Mouse (Mus musculus) midbrain, embryonic 14.5 days (tissue): ENCODE data around the gene Atxn2l. TPM values are rescaled to one million over a fixed set of nuclear protein-coding genes. Genes with fewer than 3 reads are reported as not detected.
A peak's percentile ranks its signal among the peaks of the same experiment; 100 is the strongest.

Source experiments
- ATAC-seq: fragments of 200-750 bp; cut with Nextera tagmentation; 2 replicates; pipeline ENCODE4 v1.8.0; 2017; ENCODE audit warnings: moderate number of reproducible peaks, moderate library complexity; ENCODE audit not compliant: low FRiP score, low TSS enrichment
- DNase-seq: peaks from one replicate; pipeline ENCODE4 v3.0.0-alpha.2; 2015
- H3K27ac ChIP-seq: fragments of 300-500 bp; sonication (generic); replicated peaks from 2 replicates; pipeline ENCODE4 v1.5.1; 2014; ENCODE audit warnings: mild to moderate bottlenecking, low read depth, low read length, moderate library complexity
- H3K27me3 ChIP-seq: fragments of 300-500 bp; sonication (generic); 2 replicates; pipeline ENCODE4 v1.6.1; 2014; ENCODE audit warnings: low read length, control low read depth, mixed read lengths; ENCODE audit not compliant: control insufficient read depth, insufficient read depth
- H3K36me3 ChIP-seq: fragments of 300-500 bp; sonication (generic); 2 replicates; pipeline ENCODE4 v1.6.1; 2014; ENCODE audit warnings: low read length, control low read depth; ENCODE audit not compliant: control insufficient read depth, insufficient read depth
- H3K4me1 ChIP-seq: fragments of 300-500 bp; sonication (generic); 2 replicates; pipeline ENCODE4 v1.6.1; 2014; ENCODE audit warnings: mild to moderate bottlenecking, antibody characterized with exemption, low read length, control low read depth; ENCODE audit not compliant: control insufficient read depth, insufficient read depth
- H3K4me2 ChIP-seq: fragments of 300-500 bp; sonication (generic); 2 replicates; pipeline ENCODE4 v1.6.1; 2014; ENCODE audit warnings: mild to moderate bottlenecking, low read length, moderate library complexity
- H3K4me3 ChIP-seq: fragments of 300-500 bp; sonication (generic); replicated peaks from 2 replicates; pipeline ENCODE4 v1.5.1; 2014; ENCODE audit warnings: low read depth, low read length
- H3K9ac ChIP-seq: fragments of 300-500 bp; sonication (generic); replicated peaks from 2 replicates; pipeline ENCODE4 v1.6.1; 2014; ENCODE audit warnings: mild to moderate bottlenecking, low read length, moderate library complexity
- H3K9me3 ChIP-seq: fragments of 300-500 bp; sonication (generic); 2 replicates; pipeline ENCODE4 v1.6.1; 2016; ENCODE audit warnings: low read length, control low read depth, mixed read lengths; ENCODE audit not compliant: control insufficient read depth
- WGBS: fragments of 180-500 bp; shearing (Covaris S2); extraction: QIAGEN DNeasy Blood & Tissue Kit; methylation state at CpG from one replicate; pipeline ENCODE4 v1.1.7; 2014; 5-methylcytosine and 5-hydroxymethylcytosine counted together
- polyA plus RNA-seq: library from polyadenylated mRNA; unstranded; fragments of >200 nt; fragmentation: Nextera tagmentation; extraction: Ambion mirVana; gene quantifications from 2 replicates; pipeline ENCODE4 v1.2.1, GENCODE M21; 2014

Gene Atxn2l
- polyA plus RNA-seq = 51.8 and 73.2 TPM in 2 replicates

DNA sequence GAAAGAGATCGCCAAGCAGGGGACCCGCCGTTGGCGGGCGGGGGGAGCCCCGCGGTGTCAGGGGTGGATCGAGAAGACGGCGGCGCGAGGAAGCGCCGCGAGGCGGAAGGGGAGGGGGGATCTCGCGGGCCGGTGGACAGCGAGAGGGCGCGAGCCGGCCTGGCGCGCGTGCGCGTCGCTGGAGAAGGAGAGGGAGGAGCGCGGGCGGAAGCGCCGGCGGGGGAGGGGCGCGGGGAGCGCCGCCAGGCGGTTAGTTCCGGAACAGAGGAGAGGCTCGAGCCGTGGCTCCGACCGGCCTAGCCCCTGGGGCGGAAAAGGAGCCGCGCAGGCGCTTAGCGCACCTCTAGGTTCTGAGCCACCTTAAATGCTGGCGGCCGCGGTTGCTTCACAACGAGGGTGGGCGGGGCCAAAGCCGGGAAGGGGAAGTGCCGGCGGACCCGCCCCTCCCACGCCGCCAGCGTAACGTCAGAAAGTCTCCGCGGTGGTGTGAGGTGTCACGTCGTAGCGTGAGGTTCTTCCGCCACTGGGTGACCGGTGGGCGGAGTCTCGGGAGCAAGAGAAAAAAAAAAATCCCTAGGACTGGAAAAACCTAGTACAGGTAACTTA, at the start of gene Atxn2l:
Atxn2l (minus strand) TSS at position 165 of the 606 bp plus-strand sequence.
- peak; percentile 88 for ATAC-seq
- H3K4me3 ChIP-seq = peak within 1 kb of the TSS; percentile 100
- DNase-seq = peak; percentile 100
- no peaks in the 10 kb centered on the region for H3K27me3 ChIP-seq
- H3K9me3 ChIP-seq = no peaks in the 10 kb centered on the region
- peak within 1 kb of the TSS; percentile 97 for H3K9ac ChIP-seq
- peak within 1 kb of the TSS; percentile 84 for H3K4me2 ChIP-seq
- under 1% methylated on average over 72 of the region's 72 CpGs for WGBS
- peaks cover 10% of the 10 kb centered on the region; the same call in 1 of the 2 replicates for H3K4me1 ChIP-seq
- H3K36me3 ChIP-seq = peaks cover 29% of the 10 kb centered on the region
- peak within 1 kb of the TSS; percentile 97 for H3K27ac ChIP-seq

DNA sequence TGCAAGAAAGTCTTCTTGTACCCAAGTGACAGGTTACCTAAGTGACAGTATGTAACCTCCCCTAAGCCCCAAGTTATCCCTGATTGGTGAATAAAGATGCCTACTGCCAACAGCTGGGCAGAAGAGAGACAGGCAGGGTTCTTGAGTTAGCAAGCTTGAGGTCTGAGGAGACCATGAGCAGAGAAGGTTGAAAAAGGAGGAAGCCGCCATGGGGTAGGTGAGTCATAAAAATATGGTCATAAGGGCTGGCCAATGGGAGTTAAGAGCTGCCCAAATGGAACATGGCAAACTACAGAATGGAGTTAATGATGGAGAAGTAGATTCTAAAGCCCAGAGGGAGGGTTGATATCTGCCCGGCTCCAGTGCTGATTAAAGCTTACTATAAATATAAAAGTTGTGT, 42.4 kb upstream of the Atxn2l start:
- Histone ChIP-seq H3K36me3 (peaks cover 67% of the 10 kb centered on the region), H3K4me1 (no peaks in the 10 kb centered on the region), H3K9ac (no peak overlapping the region), H3K9me3 (no peaks in the 10 kb centered on the region), H3K4me3 (no peak overlapping the region), H3K27me3 (no peaks in the 10 kb centered on the region), H3K27ac (no peak overlapping the region), H3K4me2 (no peak overlapping the region)
- DNase-seq = no peak
- 96% methylated on average over 2 of the region's 2 CpGs for WGBS
- no peak for ATAC-seq

DNA sequence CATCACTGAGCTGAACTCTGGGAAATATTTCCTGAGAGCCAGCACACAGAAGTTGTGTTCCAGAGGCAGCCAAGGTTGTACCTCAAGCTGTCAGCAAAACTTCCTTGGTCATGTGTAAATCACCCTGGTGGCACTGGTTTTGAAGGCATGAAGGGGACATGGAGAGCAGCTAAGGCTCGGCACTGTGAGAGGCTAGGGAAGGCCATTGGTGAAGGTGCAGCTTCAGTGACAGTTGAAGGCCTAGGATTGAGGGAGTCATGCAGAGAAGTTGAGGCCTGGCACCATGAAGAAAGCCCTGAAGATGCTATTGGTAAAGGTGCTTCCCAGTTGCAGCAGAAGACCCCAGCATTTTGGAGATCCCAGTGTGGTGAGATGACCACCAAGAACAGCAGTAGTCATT, 38.4 kb upstream of the Atxn2l start:
- Histone ChIP-seq H3K27me3 (no peaks in the 10 kb centered on the region), H3K4me3 (no peak overlapping the region), H3K4me2 (no peak overlapping the region), H3K9me3 (no peaks in the 10 kb centered on the region), H3K9ac (no peak overlapping the region), H3K27ac (no peak overlapping the region), H3K4me1 (no peaks in the 10 kb centered on the region), H3K36me3 (peaks cover 28% of the 10 kb centered on the region)
- DNase-seq (no peak), ATAC-seq (no peak)
- 95% methylated on average over 1 of the region's 1 CpGs for WGBS

GRCm38 (mm10) chr7:126537820-126538585, 34.8 kb upstream of the Atxn2l start:
- Histone ChIP-seq H3K4me2 (no peak overlapping the region), H3K4me1 (no peaks in the 10 kb centered on the region), H3K4me3 (no peak overlapping the region), H3K36me3 (no peaks in the 10 kb centered on the region), H3K27ac (no peak overlapping the region), H3K9me3 (no peaks in the 10 kb centered on the region), H3K9ac (no peak overlapping the region), H3K27me3 (no peaks in the 10 kb centered on the region)
- 76% methylated on average over 5 of the region's 5 CpGs for WGBS
- peak; percentile 46 for DNase-seq
- no peak for ATAC-seq

- no peaks in the 10 kb centered on the region for H3K9me3 ChIP-seq
- H3K27me3 ChIP-seq = no peaks in the 10 kb centered on the region
- ATAC-seq = no peak
- peak overlapping the region; percentile 64 for H3K9ac ChIP-seq
- 46% methylated on average over 9 of the region's 9 CpGs for WGBS
- no peaks in the 10 kb centered on the region for H3K36me3 ChIP-seq
- peak overlapping the region; percentile 88 for H3K4me2 ChIP-seq
- DNase-seq = no peak
- H3K4me1 ChIP-seq = no peaks in the 10 kb centered on the region
- peak overlapping the region; percentile 47 for H3K4me3 ChIP-seq
- H3K27ac ChIP-seq = no peak overlapping the region
These were observed 33.2 kb upstream of the Atxn2l start for GRCm38 (mm10) chr7:126536466-126536865.

DNA sequence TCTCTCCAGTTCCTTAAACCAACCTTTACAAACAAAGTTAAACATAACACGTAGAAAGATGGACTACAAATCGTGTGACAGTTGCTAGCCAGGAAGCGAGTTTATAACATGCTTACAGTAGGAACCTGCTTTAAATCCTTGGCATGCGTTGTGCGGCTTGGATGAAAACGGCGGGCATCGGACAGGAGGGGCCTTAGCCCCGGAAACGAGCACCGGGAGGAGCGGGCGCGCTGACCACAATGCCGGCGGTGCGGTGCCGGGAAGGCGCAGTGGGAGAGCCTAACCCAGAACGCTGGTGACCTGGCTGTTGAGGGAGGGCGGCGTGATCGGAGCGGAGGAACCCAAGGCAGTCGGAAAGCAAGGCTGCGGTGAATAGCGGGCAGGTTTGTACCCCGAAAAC, 32.5 kb upstream of the Atxn2l start:
- ATAC-seq (no peak), DNase-seq (peak; percentile 54)
- Histone ChIP-seq H3K27me3 (no peaks in the 10 kb centered on the region), H3K4me3 (peak overlapping the region; percentile 47), H3K36me3 (no peaks in the 10 kb centered on the region), H3K4me1 (no peaks in the 10 kb centered on the region), H3K27ac (no peak overlapping the region), H3K9me3 (no peaks in the 10 kb centered on the region), H3K4me2 (peak overlapping the region; percentile 88), H3K9ac (peak overlapping the region; percentile 64)
- WGBS = 2% methylated on average over 28 of the region's 28 CpGs

GRCm38 (mm10) chr7:126533434-126533833, 30.2 kb upstream of the Atxn2l start:
- DNase-seq (no peak), ATAC-seq (no peak)
- no peak overlapping the region for H3K27ac ChIP-seq
- no peak overlapping the region for H3K4me3 ChIP-seq
- no peaks in the 10 kb centered on the region for H3K9me3 ChIP-seq
- H3K9ac ChIP-seq = no peak overlapping the region
- WGBS = 71% methylated on average over 1 of the region's 1 CpGs
- H3K27me3 ChIP-seq = no peaks in the 10 kb centered on the region
- H3K4me2 ChIP-seq = no peak overlapping the region
- H3K4me1 ChIP-seq = no peaks in the 10 kb centered on the region
- no peaks in the 10 kb centered on the region for H3K36me3 ChIP-seq

DNA sequence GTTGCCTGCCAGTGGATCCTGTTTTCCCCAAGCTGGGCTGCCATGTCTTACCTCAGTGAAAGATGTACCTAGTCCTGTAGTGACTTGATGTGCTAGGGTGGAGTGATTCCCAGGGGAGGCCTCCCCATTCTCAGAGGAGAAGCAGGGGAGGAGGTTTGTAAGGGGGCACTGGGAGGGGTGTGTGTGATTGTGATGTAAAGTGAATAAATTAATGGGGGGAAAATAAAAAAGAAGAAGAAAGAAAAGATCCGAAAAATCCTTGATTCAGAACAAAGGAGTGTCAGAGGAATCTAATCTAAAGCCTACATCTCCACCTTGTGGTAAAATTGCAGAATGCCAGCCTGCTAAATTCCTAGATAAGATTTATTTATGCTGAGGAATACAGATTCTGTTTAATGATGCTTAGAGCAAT, 24.9 kb upstream of the Atxn2l start:
- H3K27me3 ChIP-seq = no peaks in the 10 kb centered on the region
- ATAC-seq (peak; percentile 50; the same call in 1 of the 2 replicates), DNase-seq (peak; percentile 92)
- 0% methylated on average over 1 of the region's 1 CpGs for WGBS
- no peaks in the 10 kb centered on the region for H3K9me3 ChIP-seq
- no peak overlapping the region for H3K4me3 ChIP-seq
- H3K27ac ChIP-seq = peak overlapping the region; percentile 68
- H3K36me3 ChIP-seq = no peaks in the 10 kb centered on the region
- no peaks in the 10 kb centered on the region for H3K4me1 ChIP-seq
- H3K9ac ChIP-seq = peak overlapping the region; percentile 17; the same call in 1 of the 2 replicates
- H3K4me2 ChIP-seq = no peak overlapping the region

GRCm38 (mm10) chr7:126523316-126523715, 20.1 kb upstream of the Atxn2l start:
- H3K36me3 ChIP-seq = no peaks in the 10 kb centered on the region
- WGBS = 84% methylated on average over 3 of the region's 3 CpGs
- no peaks in the 10 kb centered on the region for H3K9me3 ChIP-seq
- DNase-seq = no peak
- H3K27me3 ChIP-seq = no peaks in the 10 kb centered on the region
- no peak overlapping the region for H3K27ac ChIP-seq
- H3K4me1 ChIP-seq = no peaks in the 10 kb centered on the region
- H3K4me2 ChIP-seq = no peak overlapping the region
- no peak overlapping the region for H3K4me3 ChIP-seq
- H3K9ac ChIP-seq = no peak overlapping the region
- ATAC-seq = no peak
